ENCODE assay signal across 11 mouse cellular contexts in the genomic region with DNA sequence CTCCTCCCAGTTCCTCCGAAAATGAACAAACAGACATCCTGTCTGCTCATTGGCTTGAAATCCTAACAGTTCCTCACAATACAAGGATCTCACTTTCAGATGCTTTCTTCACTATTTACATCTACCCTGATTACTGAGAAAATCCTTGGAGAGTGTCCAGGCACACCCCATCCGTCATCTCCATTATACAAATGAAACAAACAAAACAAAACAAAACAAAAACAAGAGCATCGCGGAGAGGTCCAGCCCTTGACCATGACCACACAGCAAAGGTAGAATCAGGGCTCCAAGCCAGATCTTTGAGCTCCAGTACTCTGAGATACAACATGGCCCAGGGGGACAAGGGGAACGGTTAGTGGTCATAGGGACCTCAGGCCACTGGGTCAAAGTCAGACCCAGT. TPM values are rescaled to one million over a fixed set of nuclear protein-coding genes. Genes with fewer than 3 reads are reported as not detected.
DNase-seq lines count a peak whose midpoint lies in the region; ATAC-seq lines count a peak whose summit lies in the region.
"Had no signal": no experiment of that assay in that cellular context is flagged by ENCODE, and none has a peak within 500 bp of the region (broad histone marks: within the 10 kb centered on the region; RNA-seq: fewer than 3 reads in every experiment).

No protein-coding gene starts in this region.

- intact Hi-C loops in left cerebral cortex, postnatal 25 days (cut with DNase I), result loop anchor here (5.0 kb wide), 1 partner anchor 32 kb away; no protein-coding TSS in a partner anchor
- intact Hi-C loops in left cerebral cortex, postnatal 4 days (cut with DNase I), result no loop called here

- no peak overlapping the region for H3K27ac ChIP-seq in forebrain, embryonic 10.5 days
- H3K27ac ChIP-seq in forebrain, embryonic 11.5 days (ENCODE audit: low read depth, low read length), result no peak overlapping the region
- no peak overlapping the region for H3K27ac ChIP-seq in midbrain, embryonic 10.5 days (replicated peaks)
- no peak overlapping the region for H3K27ac ChIP-seq in midbrain, embryonic 11.5 days (ENCODE audit: low read depth, low read length)
- H3K27ac ChIP-seq in limb, embryonic 13.5 days, result no peak overlapping the region
- peak overlapping the region; percentile 43 for H3K27ac ChIP-seq in stomach, embryonic 16.5 days (ENCODE audit: low read length)
- H3K27ac ChIP-seq: liver, embryonic 15.5 days had no signal

- H3K4me1 ChIP-seq in forebrain, embryonic 10.5 days, result peaks cover 91% of the 10 kb centered on the region
- H3K4me1 ChIP-seq in forebrain, embryonic 11.5 days (replicated peaks; ENCODE audit: control insufficient read depth, insufficient read depth, low read length), result peaks cover 26% of the 10 kb centered on the region; the same call in 1 of the 2 replicates
- H3K4me1 ChIP-seq in midbrain, embryonic 10.5 days, result peaks cover 92% of the 10 kb centered on the region
- peaks cover 57% of the 10 kb centered on the region for H3K4me1 ChIP-seq in midbrain, embryonic 11.5 days (ENCODE audit: control insufficient read depth, insufficient read depth, low read length)
- H3K4me1 ChIP-seq in limb, embryonic 13.5 days, result peaks cover 82% of the 10 kb centered on the region
- peaks cover 78% of the 10 kb centered on the region for H3K4me1 ChIP-seq in stomach, embryonic 16.5 days (ENCODE audit: control insufficient read depth, insufficient read depth, low read length)

- peaks cover 62% of the 10 kb centered on the region for H3K36me3 ChIP-seq in forebrain, embryonic 10.5 days (replicated peaks)
- no peaks in the 10 kb centered on the region for H3K36me3 ChIP-seq in forebrain, embryonic 11.5 days (ENCODE audit: control insufficient read depth, insufficient read depth, low read length)
- H3K36me3 ChIP-seq in midbrain, embryonic 10.5 days, result peaks cover 67% of the 10 kb centered on the region
- H3K36me3 ChIP-seq in midbrain, embryonic 11.5 days (ENCODE audit: control insufficient read depth, insufficient read depth, low read length), result peaks cover 2% of the 10 kb centered on the region; the same call in 1 of the 2 replicates
- peaks cover 22% of the 10 kb centered on the region for H3K36me3 ChIP-seq in limb, embryonic 13.5 days
- no peaks in the 10 kb centered on the region for H3K36me3 ChIP-seq in stomach, embryonic 16.5 days (ENCODE audit: control insufficient read depth, insufficient read depth, low read length)
- H3K36me3 ChIP-seq: liver, embryonic 15.5 days had no signal

- ATAC-seq in forebrain, embryonic 11.5 days (replicated peaks; ENCODE audit: low FRiP score), result no peak
- ATAC-seq in midbrain, embryonic 11.5 days (ENCODE audit: low FRiP score), result no peak
- ATAC-seq in limb, embryonic 13.5 days (ENCODE audit: low FRiP score, low read depth), result no peak
- no peak for ATAC-seq in stomach, embryonic 16.5 days (ENCODE audit: insufficient read depth, low FRiP score)

- H3K4me3 ChIP-seq in forebrain, embryonic 10.5 days, result peak overlapping the region; percentile 98
- no peak overlapping the region for H3K4me3 ChIP-seq in forebrain, embryonic 11.5 days (ENCODE audit: low read depth, low read length)
- H3K4me3 ChIP-seq in midbrain, embryonic 10.5 days, result peak overlapping the region; percentile 4; the same call in 1 of the 2 replicates
- H3K4me3 ChIP-seq in midbrain, embryonic 11.5 days (ENCODE audit: low read depth, low read length), result no peak overlapping the region
- H3K4me3 ChIP-seq in limb, embryonic 13.5 days, result no peak overlapping the region
- no peak overlapping the region for H3K4me3 ChIP-seq in stomach, embryonic 16.5 days (replicated peaks; ENCODE audit: low read length)
- H3K4me3 ChIP-seq: liver, embryonic 15.5 days had no signal

- no peaks in the 10 kb centered on the region for H3K9me3 ChIP-seq in forebrain, embryonic 10.5 days
- H3K9me3 ChIP-seq in forebrain, embryonic 11.5 days (ENCODE audit: control insufficient read depth, low read length), result no peaks in the 10 kb centered on the region
- H3K9me3 ChIP-seq in midbrain, embryonic 10.5 days (replicated peaks), result no peaks in the 10 kb centered on the region
- H3K9me3 ChIP-seq in midbrain, embryonic 11.5 days (ENCODE audit: control insufficient read depth, low read length), result no peaks in the 10 kb centered on the region
- H3K9me3 ChIP-seq in limb, embryonic 13.5 days, result no peaks in the 10 kb centered on the region
- no peaks in the 10 kb centered on the region for H3K9me3 ChIP-seq in stomach, embryonic 16.5 days (replicated peaks; ENCODE audit: control insufficient read depth, low read length)
- H3K9me3 ChIP-seq: liver, embryonic 15.5 days had no signal

- no peak overlapping the region for H3K4me2 ChIP-seq in forebrain, embryonic 11.5 days (ENCODE audit: low read depth, low read length, severe bottlenecking)
- H3K4me2 ChIP-seq in midbrain, embryonic 11.5 days, result no peak overlapping the region
- H3K4me2 ChIP-seq in limb, embryonic 13.5 days (replicated peaks), result peak overlapping the region; percentile 98
- H3K4me2 ChIP-seq in stomach, embryonic 16.5 days (ENCODE audit: low read depth, low read length), result peak overlapping the region; percentile 74
- H3K4me2 ChIP-seq: liver, embryonic 15.5 days had no signal

- DNase-seq in forebrain, embryonic 10.5 days (ENCODE audit: extremely low spot score, low spot score), result no peak
- no peak for DNase-seq in forebrain, embryonic 11.5 days (ENCODE audit: low spot score)
- DNase-seq in midbrain, embryonic 10.5 days (ENCODE audit: low spot score), result no peak
- DNase-seq in midbrain, embryonic 11.5 days (ENCODE audit: low spot score, missing footprints), result no peak
- no peak for DNase-seq in left cerebral cortex, postnatal 25 days (ENCODE audit: low spot score in 2 of 2)
- no peak for DNase-seq in left cerebral cortex, postnatal 4 days
- DNase-seq: kidney, adult 18-20 months had no signal

- no peak overlapping the region for H3K9ac ChIP-seq in forebrain, embryonic 11.5 days (ENCODE audit: low read length)
- no peak overlapping the region for H3K9ac ChIP-seq in midbrain, embryonic 11.5 days (ENCODE audit: low read length)
- H3K9ac ChIP-seq in limb, embryonic 13.5 days, result peak overlapping the region; percentile 36; the same call in 1 of the 2 replicates
- H3K9ac ChIP-seq in stomach, embryonic 16.5 days (ENCODE audit: low read length), result no peak overlapping the region; the same call in 1 of the 2 replicates
- H3K9ac ChIP-seq: liver, embryonic 15.5 days had no signal

- peaks cover under 1% of the 10 kb centered on the region; the same call in 1 of the 2 replicates for H3K27me3 ChIP-seq in forebrain, embryonic 10.5 days (ENCODE audit: poor library complexity, severe bottlenecking)
- H3K27me3 ChIP-seq in forebrain, embryonic 11.5 days (ENCODE audit: control insufficient read depth, insufficient read depth, low read length), result no peaks in the 10 kb centered on the region
- no peaks in the 10 kb centered on the region; the same call in 1 of the 2 replicates for H3K27me3 ChIP-seq in midbrain, embryonic 10.5 days (ENCODE audit: low read depth, poor library complexity, severe bottlenecking)
- no peaks in the 10 kb centered on the region for H3K27me3 ChIP-seq in midbrain, embryonic 11.5 days (ENCODE audit: control insufficient read depth, insufficient read depth, low read length)
- no peaks in the 10 kb centered on the region for H3K27me3 ChIP-seq in limb, embryonic 13.5 days
- H3K27me3 ChIP-seq in stomach, embryonic 16.5 days (ENCODE audit: control insufficient read depth, insufficient read depth, low read length), result no peaks in the 10 kb centered on the region

- 89% methylated on average over 5 of the region's 5 CpGs for WGBS in forebrain, embryonic 10.5 days
- 86% methylated on average over 5 of the region's 5 CpGs for WGBS in forebrain, embryonic 11.5 days
- WGBS in midbrain, embryonic 10.5 days, result 83% methylated on average over 5 of the region's 5 CpGs
- WGBS in midbrain, embryonic 11.5 days, result 88% methylated on average over 5 of the region's 5 CpGs
- 81% methylated on average over 5 of the region's 5 CpGs for WGBS in limb, embryonic 13.5 days
- 55% methylated on average over 5 of the region's 5 CpGs for WGBS in stomach, embryonic 16.5 days

RNA-seq across cellular contexts. Expression of gene Soga1, which starts 4.3 kb away (rescaled TPM):
- polyA plus RNA-seq in forebrain, embryonic 10.5 days (2016; fragmentation: Nextera tagmentation; extraction: Ambion mirVana), result 3.5 and 4.0 TPM in 2 replicates
- 8.1 and 8.2 TPM in 2 replicates for polyA plus RNA-seq in forebrain, embryonic 11.5 days (2014; fragmentation: Nextera tagmentation; extraction: Ambion mirVana)
- 3.6 and 3.7 TPM in 2 replicates for polyA plus RNA-seq in midbrain, embryonic 10.5 days (2016; fragmentation: Nextera tagmentation; extraction: Ambion mirVana)
- 5.2 and 6.0 TPM in 2 replicates for polyA plus RNA-seq in midbrain, embryonic 11.5 days (2014; fragmentation: Nextera tagmentation; extraction: Ambion mirVana)
- 4.1 and 4.2 TPM in 2 replicates for polyA plus RNA-seq in limb, embryonic 13.5 days (2015; fragmentation: Nextera tagmentation; extraction: Ambion mirVana)
- 2.1 and 2.6 TPM in 2 replicates for polyA plus RNA-seq in stomach, embryonic 16.5 days (2015; fragmentation: Nextera tagmentation; extraction: Ambion mirVana)
- total RNA-seq in left cerebral cortex, postnatal 25 days (2021), result 10 to 100 TPM; 19.8 to 24.6 TPM
- 100 to 1,000 TPM; 104 to 108 TPM for total RNA-seq in left cerebral cortex, postnatal 4 days (2021)

RNA-seq across cellular contexts. Expression of gene Tldc2, which starts 12.1 kb away (rescaled TPM):
- polyA plus RNA-seq in forebrain, embryonic 10.5 days (2016; fragmentation: Nextera tagmentation; extraction: Ambion mirVana), result not detected in 2 replicates
- polyA plus RNA-seq in forebrain, embryonic 11.5 days (2014; fragmentation: Nextera tagmentation; extraction: Ambion mirVana), result not detected in 2 replicates
- not detected in 2 replicates for polyA plus RNA-seq in midbrain, embryonic 10.5 days (2016; fragmentation: Nextera tagmentation; extraction: Ambion mirVana)
- polyA plus RNA-seq in midbrain, embryonic 11.5 days (2014; fragmentation: Nextera tagmentation; extraction: Ambion mirVana), result not detected in 2 replicates
- not detected in 2 replicates for polyA plus RNA-seq in limb, embryonic 13.5 days (2015; fragmentation: Nextera tagmentation; extraction: Ambion mirVana)
- not detected in 2 replicates for polyA plus RNA-seq in stomach, embryonic 16.5 days (2015; fragmentation: Nextera tagmentation; extraction: Ambion mirVana)
- total RNA-seq in left cerebral cortex, postnatal 25 days (2021), result not detected
- not detected for total RNA-seq in left cerebral cortex, postnatal 4 days (2021)
- polyA plus RNA-seq: C2C12; liver, embryonic 15.5 days had no signal

Comparison
In these comparisons a context has a peak if more than half of its experiments do, and no peak if none do; other contexts are left out.
1. H3K4me3 ChIP-seq: peak in forebrain, embryonic 10.5 days (single experiment) and midbrain, embryonic 10.5 days (single experiment); none in forebrain, embryonic 11.5 days (single experiment), midbrain, embryonic 11.5 days (single experiment), limb, embryonic 13.5 days (single experiment) and stomach, embryonic 16.5 days (single experiment).
2. H3K4me2 ChIP-seq: peak in limb, embryonic 13.5 days (single experiment) and stomach, embryonic 16.5 days (single experiment); none in forebrain, embryonic 11.5 days (single experiment) and midbrain, embryonic 11.5 days (single experiment).